Mouse (Mus musculus) testis, postnatal 14 days (tissue): ENCODE measurements around the gene Sept8.

Source experiments
- DNase-seq: peaks from one replicate; pipeline ENCODE4 v3.0.0; 2021; ENCODE audit warnings: low spot score

Gene Sept8

DNA sequence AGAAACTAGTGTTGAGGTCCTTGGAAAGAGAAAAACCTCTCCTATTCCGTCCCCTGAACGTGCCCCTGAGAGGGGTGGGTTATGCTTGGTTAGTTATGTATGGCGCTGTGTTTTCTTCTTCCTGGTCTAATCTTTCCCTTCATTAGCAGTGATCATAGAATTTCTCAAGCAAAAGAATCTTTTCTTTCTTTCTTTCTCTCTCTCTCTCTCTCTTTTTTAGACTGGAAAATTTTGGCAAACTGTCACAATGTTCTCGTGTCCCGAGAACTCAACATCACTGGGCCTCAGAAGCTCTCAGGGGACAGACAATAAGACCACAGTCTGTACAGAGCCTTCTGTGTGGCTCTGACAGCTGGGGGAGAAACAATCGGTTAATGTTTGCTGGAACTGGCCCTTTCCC, 23.6 kb upstream of the Sept8 start:
- no peak for DNase-seq

- DNase-seq, result no peak
Observed at GRCm38 (mm10) chr11:53496946-53497345, 22.1 kb upstream of the Sept8 start.

- DNase-seq, result no peak
Observed at GRCm38 (mm10) chr11:53500569-53500968, 18.5 kb upstream of the Sept8 start.

DNA sequence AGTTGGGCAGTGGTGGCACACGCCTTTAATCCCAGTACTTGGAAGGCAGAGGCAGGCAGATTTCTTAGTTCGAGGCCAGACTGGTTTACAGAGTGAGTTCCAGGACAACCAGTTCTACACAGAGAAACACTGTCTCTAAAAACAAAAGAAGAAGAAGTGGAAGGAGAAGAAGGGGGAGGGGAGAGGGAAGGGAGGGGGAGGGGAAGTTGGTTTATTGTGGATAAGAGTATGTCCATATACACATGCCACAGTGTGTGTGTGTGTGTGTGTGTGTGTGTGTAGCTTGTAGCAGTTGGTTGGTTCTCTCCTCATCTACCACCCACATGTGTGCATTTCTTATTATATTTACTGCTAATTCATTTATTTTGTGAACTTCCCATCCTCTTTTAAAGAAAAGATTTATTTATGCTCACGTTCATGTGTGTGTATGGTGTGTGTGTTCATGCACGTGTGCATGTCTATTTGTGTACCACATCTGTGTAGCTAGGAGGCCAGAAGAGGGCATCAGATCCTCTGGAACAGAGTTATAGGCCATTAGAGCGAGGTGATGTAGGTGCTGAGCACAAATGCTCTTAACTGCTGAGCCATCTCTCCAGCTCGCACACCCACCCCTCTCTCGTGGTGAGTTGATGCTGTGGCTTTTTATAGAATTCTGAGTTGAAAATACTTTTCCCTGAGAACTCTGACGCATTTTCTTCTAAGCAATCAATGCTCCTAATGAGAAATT, 16.9 kb upstream of the Sept8 start:
- DNase-seq, result no peak

- no peak for DNase-seq
Observed at GRCm38 (mm10) chr11:53503738-53504137, 15.3 kb upstream of the Sept8 start.

DNA sequence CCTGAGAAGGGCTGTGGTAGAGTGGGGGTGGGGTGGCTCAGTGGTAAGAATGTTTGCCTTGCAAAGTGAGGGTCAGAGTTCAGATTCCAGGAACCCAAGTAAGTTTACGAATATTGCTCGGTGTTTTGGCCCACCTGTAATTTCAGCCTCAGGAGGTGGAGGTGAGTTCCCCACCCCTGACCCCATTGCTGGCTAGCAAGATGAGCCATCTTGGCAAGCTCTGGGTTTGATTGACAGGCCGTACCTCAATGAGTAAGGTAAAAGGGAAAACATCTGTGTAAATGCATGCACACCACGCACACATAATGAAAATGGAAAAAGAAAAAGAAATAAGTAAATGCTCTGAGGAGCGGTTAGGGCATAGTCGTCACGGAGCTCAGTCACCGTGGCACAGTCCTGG, 14.7 kb upstream of the Sept8 start:
- DNase-seq, result no peak

GRCm38 (mm10) chr11:53505026-53505663, 13.9 kb upstream of the Sept8 start:
- no peak for DNase-seq

DNA sequence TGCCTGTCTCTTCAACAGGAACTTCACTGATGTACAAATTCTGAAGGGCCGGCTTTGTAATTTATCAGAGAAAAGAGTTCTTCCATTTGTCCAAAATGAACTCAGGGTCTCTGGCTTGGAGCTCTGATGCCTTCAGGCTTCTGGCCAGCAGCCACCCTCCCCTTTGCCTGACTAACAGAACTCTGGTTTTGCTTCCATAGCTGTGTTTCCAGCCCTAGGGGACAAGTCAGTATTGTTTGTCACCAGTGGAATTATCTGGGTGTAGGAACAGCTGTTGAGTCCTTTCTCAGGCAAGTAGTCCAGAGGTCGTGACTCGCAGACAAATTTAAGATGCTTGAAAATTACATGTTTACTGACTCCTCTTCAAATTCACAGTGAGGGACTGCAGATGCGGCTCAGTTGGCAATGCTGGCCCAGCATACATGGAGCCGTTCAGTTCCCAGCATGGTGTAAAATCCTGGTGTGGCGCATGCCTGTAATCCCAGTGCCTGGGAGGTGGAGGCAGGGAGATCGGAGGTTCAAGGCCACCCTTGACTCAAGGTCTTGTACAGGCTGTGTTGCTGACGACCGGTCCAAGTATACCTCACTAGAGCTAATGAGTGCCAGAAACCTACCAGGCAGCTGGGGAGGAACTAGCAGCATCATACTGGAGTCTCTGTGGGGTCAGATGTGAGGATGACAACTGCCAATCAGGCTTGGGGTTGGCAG, 11.8 kb upstream of the Sept8 start:
- no peak for DNase-seq

- no peak for DNase-seq
Observed at GRCm38 (mm10) chr11:53508152-53508551, 10.9 kb upstream of the Sept8 start.

DNA sequence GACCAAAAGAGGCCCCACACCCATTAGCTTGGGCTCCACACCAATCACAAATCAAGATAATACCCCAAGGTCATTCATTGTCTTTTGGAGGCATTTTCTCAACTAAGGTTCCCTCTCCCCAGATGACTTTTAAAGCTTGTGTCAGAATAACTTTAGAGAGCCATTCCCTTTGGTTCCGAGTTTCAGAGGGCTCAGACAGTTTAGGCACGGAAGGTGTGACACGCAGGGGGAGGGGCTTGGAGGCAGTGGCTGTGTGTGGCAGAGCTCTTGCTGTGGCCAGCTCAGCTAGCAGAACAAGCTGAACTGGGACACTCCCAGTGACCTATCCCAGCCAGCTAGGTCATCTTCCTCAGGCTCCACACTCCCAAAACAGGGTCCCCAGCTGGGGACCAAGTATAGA, 10.5 kb upstream of the Sept8 start:
- DNase-seq, result no peak

DNA sequence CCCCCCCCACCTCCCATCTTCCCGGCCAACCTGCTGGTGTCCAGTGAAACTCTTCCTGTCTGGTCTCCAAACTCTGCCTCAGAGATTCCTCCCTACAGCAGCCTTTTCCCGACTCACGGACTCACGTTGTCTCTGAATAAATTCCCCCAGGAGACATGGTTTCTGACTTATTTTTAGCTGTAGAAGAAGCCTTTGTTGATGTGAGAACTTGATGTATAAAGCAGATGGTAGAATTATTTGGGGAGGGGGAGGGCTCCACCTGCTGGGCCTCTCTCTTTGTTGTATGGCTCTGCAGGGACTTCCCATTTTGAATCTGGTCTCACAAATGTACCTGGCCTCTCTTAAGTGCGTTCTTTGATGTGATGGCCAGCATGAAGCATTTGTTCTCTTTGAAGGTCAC, 8.7 kb upstream of the Sept8 start:
- no peak for DNase-seq

DNA sequence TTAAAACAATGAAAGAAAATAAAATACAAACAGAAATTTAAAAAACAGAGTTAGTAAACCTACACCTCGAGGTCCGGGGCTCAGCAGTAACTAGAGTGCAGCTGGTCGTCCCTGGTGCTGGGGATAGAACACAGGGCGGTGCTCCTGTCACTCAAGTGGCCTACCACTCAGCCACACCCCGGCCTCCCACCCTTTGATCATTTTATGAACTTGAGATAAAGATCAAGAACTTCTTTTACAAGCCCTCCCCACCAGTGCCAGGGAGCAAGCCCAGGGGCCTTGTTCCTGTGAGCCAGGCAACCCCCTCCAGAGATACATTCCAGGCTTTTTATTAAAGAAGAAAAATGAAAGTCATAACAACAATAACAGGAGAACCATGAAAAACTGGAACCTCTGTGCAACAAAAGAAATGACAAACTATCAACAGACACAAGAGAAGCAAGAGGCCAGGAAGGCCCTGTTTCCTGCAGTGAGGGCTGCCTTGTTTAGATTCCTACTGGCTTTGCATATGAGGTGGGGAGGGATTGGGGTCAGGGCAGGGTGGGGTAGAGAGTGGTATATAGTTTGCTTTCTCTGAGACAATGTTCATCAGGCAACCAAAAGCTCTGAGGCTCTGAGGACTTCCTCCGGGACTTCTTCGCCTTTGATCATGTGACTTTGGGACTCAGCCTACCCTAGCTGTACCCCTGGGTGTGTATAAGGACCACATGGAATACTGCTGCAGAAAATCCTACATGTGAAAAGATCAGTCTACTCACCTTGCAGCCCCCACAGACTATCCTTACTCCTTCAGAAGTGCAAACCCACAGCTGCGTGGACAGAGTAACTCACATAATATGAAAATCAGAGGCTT, 2.1 kb upstream of the Sept8 start:
- no peak for DNase-seq

DNA sequence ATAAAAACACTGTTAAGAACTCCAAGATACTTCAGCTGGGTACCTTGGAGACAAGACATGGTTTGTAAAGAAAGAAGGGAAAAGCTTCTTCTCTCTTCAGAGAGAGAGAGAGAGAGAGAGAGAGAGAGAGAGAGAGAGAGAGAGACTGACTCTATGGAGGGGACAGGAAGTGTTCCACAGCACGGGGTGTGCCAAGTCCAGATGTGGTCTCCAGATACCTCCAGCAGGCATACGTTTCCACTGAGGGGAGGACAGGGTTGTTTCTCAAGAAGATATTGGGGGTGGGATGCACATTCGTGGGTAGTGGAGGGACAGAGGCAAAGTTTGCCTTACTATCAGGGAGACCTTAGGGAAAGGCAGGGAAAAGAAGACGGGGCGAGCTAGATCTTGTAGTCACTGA, 298 bp upstream of the Sept8 start:
- no peak for DNase-seq

DNA sequence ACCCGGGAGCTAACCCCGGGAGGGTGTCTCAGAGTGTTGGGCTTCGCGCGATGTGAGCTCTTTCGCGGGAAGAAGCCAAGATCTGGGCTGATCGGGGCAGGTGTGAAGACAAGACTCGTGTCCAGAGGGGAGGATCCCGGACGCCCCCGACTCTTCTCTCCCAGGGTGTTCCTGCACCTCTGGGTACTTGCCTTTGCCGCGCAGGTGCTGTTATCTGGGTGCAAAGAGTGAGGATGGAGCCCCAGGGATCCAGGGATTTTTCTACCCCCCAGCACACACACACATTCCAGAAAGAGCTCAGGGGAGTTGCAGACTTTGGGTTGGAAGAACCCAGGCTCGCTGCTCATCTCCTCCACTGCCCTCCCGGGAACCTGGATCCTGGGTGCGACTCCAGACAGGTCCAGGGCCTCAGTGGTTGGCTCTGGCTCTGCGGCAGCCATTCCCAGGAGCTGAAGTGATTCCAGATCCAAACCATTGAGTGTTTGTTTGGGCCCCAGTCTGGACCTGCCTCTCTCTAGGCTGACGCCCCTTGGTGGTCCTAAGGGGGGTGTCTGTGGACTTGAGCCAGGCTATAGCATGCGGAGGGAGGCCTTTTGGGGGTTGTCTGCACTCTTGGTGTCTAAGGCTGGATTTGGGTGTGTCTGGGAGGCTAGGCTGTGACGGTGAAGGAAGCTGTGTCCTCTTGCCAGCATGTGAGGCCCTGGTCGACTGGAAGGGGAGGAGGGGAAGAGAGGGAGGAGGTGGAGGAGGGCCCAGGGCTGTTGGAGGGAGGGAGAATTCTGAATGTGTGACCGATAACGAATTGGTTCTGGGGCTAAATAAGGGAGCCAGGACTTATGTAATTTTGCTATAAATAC, 1.3 kb downstream of the Sept8 start:
- DNase-seq, result peak; percentile 42

DNA sequence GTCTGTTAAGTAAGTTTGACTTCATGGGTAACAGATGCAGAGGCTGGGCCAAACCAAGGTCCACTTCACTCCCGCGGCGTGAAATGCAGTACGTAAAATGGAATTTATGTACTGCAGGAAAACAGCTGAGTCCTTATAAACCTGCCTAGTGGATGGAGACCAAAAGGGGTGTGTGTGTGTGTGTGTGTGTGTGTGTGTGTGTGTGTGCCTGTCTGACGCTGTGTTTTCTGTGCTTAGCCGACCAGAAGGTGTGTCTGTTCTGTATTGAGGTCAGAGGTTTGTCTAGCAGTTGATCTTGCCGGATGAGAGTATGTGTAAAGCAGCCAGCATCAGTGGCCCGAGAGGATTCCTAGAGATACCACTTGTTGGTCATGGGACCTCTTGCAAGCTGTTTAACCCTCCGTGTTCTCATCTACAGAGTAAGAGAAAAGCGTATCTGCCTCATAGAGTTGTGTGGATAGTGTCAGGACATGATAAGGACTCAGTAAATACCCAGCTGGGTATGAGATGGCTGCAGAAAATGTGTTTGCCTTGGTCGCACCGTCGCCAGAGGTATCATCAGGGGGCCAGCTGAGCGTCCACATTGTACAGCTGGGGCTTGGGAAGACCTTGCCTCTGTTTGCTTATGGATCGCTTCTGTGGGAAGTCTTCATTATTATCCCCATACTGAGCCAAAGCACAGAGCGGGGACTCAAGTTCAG, 2.2 kb downstream of the Sept8 start:
- no peak for DNase-seq

DNA sequence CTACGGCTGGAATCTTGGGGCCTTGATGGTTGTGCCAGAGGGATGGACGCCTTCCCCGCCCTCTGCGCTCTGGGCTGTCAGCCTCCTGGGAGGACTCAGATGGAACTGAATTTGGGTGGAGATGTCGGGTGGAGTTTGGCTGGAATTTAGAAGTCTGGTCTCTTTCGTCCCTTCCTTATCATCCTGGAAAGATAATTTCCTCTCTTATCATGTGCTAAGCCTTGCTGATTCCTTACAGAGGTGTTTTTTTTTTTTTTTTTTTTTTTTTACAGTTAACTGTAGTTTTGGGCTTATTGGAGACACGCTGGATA, 2.7 kb downstream of the Sept8 start:
- DNase-seq, result peak; percentile 40

DNA sequence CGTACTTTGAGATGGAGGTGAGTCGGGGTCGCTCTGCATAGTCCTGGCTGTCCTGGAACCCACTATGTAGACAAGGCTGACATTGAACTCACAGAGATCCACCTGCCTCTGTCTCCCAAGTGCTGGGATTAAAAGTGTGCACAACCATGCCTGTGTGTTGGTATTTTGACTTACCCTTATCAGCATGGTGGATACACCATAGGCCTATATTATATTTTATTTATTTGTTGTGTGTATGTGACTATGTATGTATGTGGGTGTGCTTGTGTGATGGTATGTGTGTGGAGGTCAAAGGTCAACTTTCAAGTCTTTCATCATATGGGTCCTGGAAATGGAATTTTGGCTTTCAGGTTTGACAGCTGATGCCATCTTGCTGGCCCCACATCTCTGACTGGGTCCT, 3.3 kb downstream of the Sept8 start:
- no peak for DNase-seq

DNA sequence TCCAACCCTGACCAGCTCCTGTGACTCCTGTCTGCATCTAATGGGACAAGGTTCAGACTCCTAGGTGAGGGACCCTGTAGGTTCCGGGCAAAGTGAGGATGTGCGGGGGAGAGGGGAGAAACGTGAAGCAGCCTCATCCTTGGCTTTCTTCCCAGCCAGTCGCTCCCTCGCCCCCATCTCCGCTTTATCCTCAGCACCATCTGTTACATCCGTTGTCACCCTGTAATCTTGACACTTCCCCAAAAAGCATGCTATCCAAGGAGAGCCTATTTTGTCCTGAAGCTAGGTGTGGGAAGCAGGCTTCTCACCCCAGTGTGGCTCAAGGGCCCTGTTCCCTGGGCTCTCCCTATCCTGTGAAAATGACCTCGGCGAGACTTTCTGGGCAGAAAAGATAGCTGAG, 3.9 kb downstream of the Sept8 start:
- DNase-seq, result no peak

DNA sequence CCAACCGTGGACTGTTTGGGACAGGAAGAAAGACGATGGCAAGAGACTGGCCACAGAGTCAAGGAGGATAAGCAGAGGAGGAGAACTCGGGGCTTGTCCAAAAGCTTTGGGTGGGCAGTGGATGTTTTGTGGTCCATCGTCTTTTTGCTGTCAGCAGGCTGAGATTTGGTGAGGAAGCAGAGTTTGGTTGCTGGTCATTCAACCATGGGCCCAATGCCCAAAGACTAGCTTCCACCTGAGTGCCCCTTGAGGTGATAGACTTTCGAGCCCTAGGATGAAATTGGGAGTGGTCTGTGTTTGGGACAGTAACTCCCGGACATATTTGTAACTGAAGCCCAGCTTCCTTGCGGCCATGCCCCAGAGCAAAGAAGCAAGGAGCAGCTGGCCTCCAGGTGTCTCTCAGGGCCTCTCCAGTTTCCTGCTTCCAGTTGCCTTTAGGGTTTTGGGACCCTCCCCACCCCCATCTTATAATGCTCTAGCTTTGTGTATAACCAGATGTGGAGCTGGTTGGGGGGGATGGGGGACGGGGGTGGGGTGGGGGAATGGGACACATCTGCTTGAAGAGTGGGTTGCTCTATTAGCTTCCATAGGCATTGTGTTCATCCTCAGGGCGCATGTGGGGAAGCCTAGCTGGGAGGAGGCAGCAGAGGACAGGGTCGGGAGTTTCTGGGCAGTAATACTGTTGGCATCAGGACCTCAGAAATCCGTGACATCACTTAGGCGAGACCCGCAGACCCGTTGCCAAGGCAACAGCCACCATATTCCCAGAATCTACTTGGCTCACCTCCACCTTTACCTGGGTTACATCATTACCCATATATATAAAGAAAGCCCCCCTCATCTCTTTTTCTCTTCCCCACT, 4.7 kb downstream of the Sept8 start:
- no peak for DNase-seq

- no peak for DNase-seq
Observed at GRCm38 (mm10) chr11:53524905-53525304, 5.8 kb downstream of the Sept8 start.
